Mouse (Mus musculus) mouse trophoblast stem cell (cell line): ENCODE data around the gene Mymx.

ENCODE experiments used
- in situ Hi-C, 2 experiments: fragments of 300-500 bp; cut with MseI, MboI; formaldehyde crosslinking; loops; 2 replicates in 1 of 2; 3 replicates in 1 of 2; pipeline ENCODE4 v1.15.1; 2025

The Mymx gene

DNA sequence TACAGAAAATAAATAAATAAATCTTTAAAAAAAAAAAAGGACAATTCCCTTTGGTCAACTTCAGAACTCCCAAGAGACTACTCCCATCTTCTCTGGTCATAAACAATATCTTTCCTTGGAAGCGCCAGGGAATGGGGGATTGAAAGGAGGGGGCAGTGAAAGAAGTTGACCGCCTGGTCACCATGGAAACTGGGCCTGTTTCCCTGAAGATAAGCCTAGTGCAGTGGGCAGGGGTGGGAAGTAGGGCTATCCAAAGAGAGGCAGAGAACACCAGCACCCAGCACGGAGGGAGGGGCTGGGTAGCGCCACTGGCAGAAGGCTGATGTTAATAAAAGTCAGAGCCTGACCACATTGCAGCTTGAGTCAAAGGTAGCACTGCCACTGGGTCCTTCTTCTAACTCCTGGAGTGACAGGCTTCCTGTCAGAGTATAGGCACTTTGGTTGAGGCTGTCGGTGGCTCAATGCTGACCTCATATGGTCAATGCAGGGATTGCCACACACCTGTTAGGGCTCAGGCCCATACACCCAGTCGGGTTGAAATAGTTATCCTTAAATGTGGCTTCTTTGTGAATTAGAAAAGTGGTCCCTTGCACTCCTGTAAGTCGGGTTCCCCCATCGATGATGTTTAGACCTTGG lies 50.0 kb downstream of the Mymx start:
- in situ Hi-C loops, result loop anchor here (5.0 kb wide), 3 partner anchors 35 to 70 kb away; no protein-coding TSS in a partner anchor

DNA sequence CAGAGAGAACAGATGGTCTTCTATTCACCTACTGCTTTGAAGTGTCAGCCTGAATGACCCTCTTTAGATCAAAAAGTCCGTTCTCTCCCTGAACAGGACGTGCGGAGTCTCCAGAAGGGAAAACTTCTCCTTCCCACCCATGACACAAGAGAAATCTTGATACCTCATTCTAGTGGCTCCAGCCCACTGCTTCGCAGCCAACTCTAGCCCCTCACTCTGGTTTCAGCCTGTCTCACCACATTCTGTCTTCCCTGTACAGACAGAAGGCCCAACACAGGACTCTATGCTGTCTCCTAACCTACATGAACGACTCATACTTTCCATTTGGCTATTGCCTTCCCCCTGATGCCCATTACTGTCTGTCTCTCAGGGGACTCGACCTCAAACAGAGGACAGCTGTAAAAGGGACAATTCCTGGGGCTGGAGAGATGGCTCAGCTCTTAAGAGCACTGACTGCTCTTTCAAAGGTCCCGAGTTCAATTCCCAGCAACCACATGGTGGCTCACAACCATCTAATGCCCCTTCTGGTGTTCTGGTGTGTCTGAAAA lies 50.6 kb downstream of the Mymx start:
- in situ Hi-C loops, result loop anchor here (5.0 kb wide), 3 partner anchors 34 to 69 kb away; no protein-coding TSS in a partner anchor
